Mouse (Mus musculus) kidney, embryonic 14.5 days (tissue): ENCODE results near the gene Sec24a. TPM values are rescaled to one million over a fixed set of nuclear protein-coding genes. Genes with fewer than 3 reads are reported as not detected.
"Not testable (repeated sequence)": the region's sequence is repeated elsewhere in the genome, so short reads cannot be mapped to it uniquely, and the experiment has no call there.

Experiments used
- ATAC-seq: fragments of 200-750 bp; cut with Nextera tagmentation; 2 replicates; pipeline ENCODE4 v1.8.0; 2017; ENCODE audit warnings: moderate number of reproducible peaks, mild to moderate bottlenecking, moderate TSS enrichment, moderate library complexity; ENCODE audit not compliant: low FRiP score, low TSS enrichment
- H3K27ac ChIP-seq: fragments of 300-500 bp; sonication (generic); 2 replicates; pipeline ENCODE4 v1.5.1; 2014; ENCODE audit warnings: low read depth, mild to moderate bottlenecking, low read length, moderate library complexity, mixed read lengths
- H3K27me3 ChIP-seq: fragments of 300-500 bp; sonication (generic); 2 replicates; pipeline ENCODE4 v1.6.1; 2014; ENCODE audit warnings: mild to moderate bottlenecking, low read length; ENCODE audit not compliant: control insufficient read depth, insufficient read depth
- H3K36me3 ChIP-seq: fragments of 300-500 bp; sonication (generic); 2 replicates; pipeline ENCODE4 v1.6.1; 2014; ENCODE audit warnings: low read length, mixed read lengths; ENCODE audit not compliant: control insufficient read depth, insufficient read depth
- H3K4me1 ChIP-seq: fragments of 300-500 bp; sonication (generic); 2 replicates; pipeline ENCODE4 v1.6.1; 2014; ENCODE audit warnings: low read length, mixed read lengths; ENCODE audit not compliant: control insufficient read depth, insufficient read depth
- H3K4me2 ChIP-seq: fragments of 300-500 bp; sonication (generic); replicated peaks from 2 replicates; pipeline ENCODE4 v1.6.1; 2014; ENCODE audit warnings: low read depth, mild to moderate bottlenecking, low read length
- H3K4me3 ChIP-seq: fragments of 300-500 bp; sonication (generic); 2 replicates; pipeline ENCODE4 v1.5.1; 2014; ENCODE audit warnings: mild to moderate bottlenecking, low read length
- H3K9ac ChIP-seq: fragments of 300-500 bp; sonication (generic); 2 replicates; pipeline ENCODE4 v1.6.1; 2014; ENCODE audit warnings: low read depth, mild to moderate bottlenecking, low read length, moderate library complexity
- H3K9me3 ChIP-seq: fragments of 300-500 bp; sonication (generic); 2 replicates; pipeline ENCODE4 v1.6.1; 2016; ENCODE audit warnings: low read length; ENCODE audit not compliant: control insufficient read depth
- WGBS: fragments of 180-500 bp; shearing (Covaris S2); extraction: QIAGEN DNeasy Blood & Tissue Kit; methylation state at CpG from one replicate; pipeline ENCODE4 v1.1.7; 2014; 5-methylcytosine and 5-hydroxymethylcytosine counted together
- polyA plus RNA-seq: library from polyadenylated mRNA; unstranded; fragments of >200 nt; fragmentation: Nextera tagmentation; extraction: Ambion mirVana; gene quantifications from 2 replicates; pipeline ENCODE4 v1.2.1, GENCODE M21; 2014

Gene Sec24a
- polyA plus RNA-seq, 1 experiment from 2014 or later: 18.3 TPM

DNA sequence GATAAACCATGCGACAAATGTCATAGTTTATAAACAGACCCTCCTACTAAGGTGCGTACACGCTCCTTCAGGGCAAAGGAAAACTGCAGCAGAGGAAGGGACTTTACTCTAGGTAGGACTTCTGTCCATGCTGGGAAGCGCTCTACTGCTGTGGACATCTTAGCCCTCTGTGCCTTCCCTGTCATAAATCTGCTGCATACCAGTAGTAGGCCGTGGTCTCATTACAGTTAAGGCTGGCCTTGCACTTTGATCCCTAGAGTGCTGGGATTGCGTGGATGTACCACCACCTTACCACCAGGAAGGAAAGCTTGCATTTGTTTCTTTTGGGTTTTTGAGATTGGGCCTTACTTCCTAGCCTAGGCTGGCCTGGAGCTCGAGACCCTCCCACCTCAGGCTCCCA is 27.2 kb upstream of the Sec24a start:
- Histone ChIP-seq H3K4me3 (no peak overlapping the region), H3K27ac (no peak overlapping the region), H3K4me2 (no peak overlapping the region), H3K36me3 (peaks cover 47% of the 10 kb centered on the region), H3K4me1 (no peaks in the 10 kb centered on the region), H3K27me3 (no peaks in the 10 kb centered on the region), H3K9ac (no peak overlapping the region), H3K9me3 (0 out of 2 replicates have a peak, but pooled peaks cover under 1% of the 10 kb centered on the region)
- WGBS: 89% methylated on average over 7 of the region's 7 CpGs
- no peak for ATAC-seq

DNA sequence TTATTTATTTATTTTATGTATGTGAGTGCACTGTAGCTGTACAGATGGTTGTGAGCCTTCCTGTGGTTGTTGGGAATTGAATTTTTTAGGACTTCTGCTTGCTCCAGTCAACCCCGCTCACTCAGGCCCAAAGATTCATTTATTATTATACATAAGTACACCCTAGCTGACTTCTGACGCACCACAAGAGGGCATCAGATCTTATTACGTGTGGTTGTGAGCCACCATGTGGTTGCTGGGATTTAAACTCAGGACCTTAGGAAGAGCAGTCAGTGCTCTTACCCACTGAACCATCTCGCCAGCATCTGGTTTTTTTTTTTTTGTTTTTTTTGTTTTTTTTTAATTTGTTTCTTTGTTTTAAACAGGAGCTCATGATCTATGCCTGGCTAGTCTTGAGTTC is 26.3 kb upstream of the Sec24a start:
- H3K9me3 ChIP-seq, H3K9ac ChIP-seq, H3K4me1 ChIP-seq, H3K4me3 ChIP-seq, H3K27ac ChIP-seq, H3K4me2 ChIP-seq, ATAC-seq, H3K27me3 ChIP-seq: not testable (repeated sequence)
- peaks cover 50% of the 10 kb centered on the region for H3K36me3 ChIP-seq
- WGBS: 95% methylated on average over 4 of the region's 4 CpGs

DNA sequence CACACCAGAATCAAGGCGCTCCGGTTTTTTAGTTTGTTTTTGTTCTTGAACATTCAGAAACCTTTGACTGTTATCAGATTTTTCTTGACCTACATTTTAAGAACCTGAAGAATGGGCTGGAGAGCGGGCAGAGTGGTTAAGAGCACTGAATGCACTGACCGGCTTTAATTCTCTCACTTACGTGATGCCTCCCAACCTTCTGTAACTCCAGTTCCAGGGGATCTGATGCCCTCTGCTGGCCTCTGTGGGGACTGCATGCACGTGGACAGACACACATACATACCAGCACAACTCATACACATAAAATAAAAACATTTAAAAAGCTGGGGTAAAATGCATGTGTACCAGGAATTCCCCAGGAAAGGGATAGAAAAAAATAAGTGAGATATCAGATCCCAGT is 22.5 kb upstream of the Sec24a start:
- Histone ChIP-seq H3K9ac (no peak overlapping the region), H3K4me1 (no peaks in the 10 kb centered on the region), H3K4me2 (no peak overlapping the region), H3K36me3 (peaks cover 64% of the 10 kb centered on the region), H3K27ac (no peak overlapping the region), H3K9me3 (0 out of 2 replicates have a peak, but pooled peaks cover 3% of the 10 kb centered on the region), H3K4me3 (no peak overlapping the region), H3K27me3 (no peaks in the 10 kb centered on the region)
- no peak for ATAC-seq
- 92% methylated on average over 6 of the region's 6 CpGs for WGBS

DNA sequence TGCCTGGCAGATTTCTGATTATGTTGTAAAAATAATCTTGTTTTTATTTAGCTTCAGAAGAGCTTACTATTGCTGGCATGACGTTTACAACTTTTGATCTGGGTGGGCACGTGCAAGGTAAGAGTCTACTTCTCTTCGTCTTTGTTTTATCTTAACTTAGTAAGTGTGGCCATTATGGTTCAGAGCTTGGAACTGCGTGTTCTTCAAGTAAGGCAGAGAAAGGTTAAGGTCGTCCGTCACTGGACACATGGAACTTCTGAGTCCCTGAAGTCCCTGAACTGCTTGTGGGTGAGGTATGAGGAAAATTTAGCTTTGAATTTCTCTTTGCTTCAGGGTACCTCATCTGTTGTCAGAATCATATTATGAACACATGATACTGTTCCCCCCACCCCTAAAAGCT is 19.3 kb upstream of the Sec24a start:
- no peak overlapping the region for H3K27ac ChIP-seq
- H3K27me3 ChIP-seq: no peaks in the 10 kb centered on the region
- no peak overlapping the region for H3K9ac ChIP-seq
- no peak overlapping the region for H3K4me3 ChIP-seq
- no peaks in the 10 kb centered on the region for H3K4me1 ChIP-seq
- peaks cover 61% of the 10 kb centered on the region for H3K36me3 ChIP-seq
- WGBS: 88% methylated on average over 6 of the region's 6 CpGs
- 0 out of 2 replicates have a peak, but pooled peaks cover 3% of the 10 kb centered on the region for H3K9me3 ChIP-seq
- ATAC-seq: no peak
- H3K4me2 ChIP-seq: no peak overlapping the region

DNA sequence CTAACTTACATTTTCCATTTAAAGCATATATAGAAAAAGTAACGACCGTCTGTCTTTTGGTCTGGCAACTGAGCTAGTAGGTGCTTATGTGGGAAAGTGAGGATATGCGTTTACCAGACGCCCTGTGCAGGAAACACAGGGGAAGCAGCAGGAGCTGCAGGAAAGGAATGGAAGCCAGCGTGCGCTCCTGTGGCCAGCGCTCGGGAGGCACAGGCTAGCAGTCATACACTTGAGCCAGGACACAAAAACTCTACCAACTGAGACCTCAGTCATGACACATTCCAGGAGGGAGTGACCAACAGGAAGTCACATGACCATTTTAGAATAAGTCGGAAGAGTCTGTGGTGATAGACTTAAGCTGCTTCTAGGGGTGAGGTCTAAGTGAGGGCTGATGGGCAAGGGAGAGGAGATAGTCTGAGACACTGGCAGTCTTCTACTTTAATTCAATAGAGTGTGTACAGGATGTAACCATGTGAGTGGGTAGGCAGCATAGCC is 17.4 kb upstream of the Sec24a start:
- 90% methylated on average over 9 of the region's 9 CpGs for WGBS
- Histone ChIP-seq H3K27me3 (no peaks in the 10 kb centered on the region), H3K36me3 (peaks cover 46% of the 10 kb centered on the region), H3K4me2 (no peak overlapping the region), H3K4me3 (no peak overlapping the region), H3K9ac (no peak overlapping the region), H3K4me1 (no peaks in the 10 kb centered on the region), H3K27ac (no peak overlapping the region), H3K9me3 (0 out of 2 replicates have a peak, but pooled peaks cover 3% of the 10 kb centered on the region)
- ATAC-seq: no peak

DNA sequence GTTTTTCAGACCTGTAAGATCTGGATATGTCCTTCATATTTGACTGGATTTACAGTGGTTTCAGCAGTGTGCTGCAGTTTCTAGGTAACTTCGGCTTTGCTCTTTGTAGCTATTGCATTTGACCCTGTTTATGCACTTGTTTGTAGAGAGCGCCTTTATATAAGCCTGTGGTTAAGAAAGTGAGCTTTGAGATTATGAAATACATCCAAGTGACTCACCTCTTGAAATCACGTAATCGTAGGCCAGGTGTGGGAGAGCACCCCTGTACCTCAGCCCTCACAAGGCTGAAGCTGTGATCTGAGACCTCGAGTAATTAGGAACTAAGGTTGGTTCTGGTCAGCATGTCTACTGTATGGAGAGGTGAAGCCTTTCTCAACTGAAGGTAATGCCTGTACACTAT is 14.0 kb upstream of the Sec24a start:
- 92% methylated on average over 5 of the region's 5 CpGs for WGBS
- no peak for ATAC-seq
- H3K27ac ChIP-seq: no peak overlapping the region
- H3K9ac ChIP-seq: no peak overlapping the region
- H3K4me3 ChIP-seq: no peak overlapping the region
- no peak overlapping the region for H3K4me2 ChIP-seq
- H3K4me1 ChIP-seq: no peaks in the 10 kb centered on the region
- no peaks in the 10 kb centered on the region for H3K27me3 ChIP-seq
- peaks cover 28% of the 10 kb centered on the region for H3K36me3 ChIP-seq
- no peaks in the 10 kb centered on the region for H3K9me3 ChIP-seq

DNA sequence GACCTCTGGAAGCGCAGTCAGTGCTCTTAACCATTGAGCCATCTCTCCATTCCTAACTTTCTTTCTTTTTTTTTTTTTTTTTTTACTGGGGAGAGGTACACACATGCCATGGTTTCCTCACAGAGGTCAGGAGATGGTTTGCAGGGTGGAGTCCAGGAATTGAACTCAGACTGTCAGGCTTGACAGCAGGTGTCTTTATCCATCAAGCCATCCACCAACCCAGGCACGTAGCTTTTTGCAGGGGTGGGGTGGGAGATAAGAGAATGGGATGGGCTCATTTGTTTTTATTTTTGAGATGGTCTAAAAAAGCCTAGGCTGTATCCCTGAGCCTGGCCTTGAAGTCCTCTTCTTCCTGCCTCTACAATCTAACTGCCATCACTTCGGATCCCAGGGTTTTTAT is 12.1 kb upstream of the Sec24a start:
- no peak overlapping the region for H3K4me3 ChIP-seq
- H3K9me3 ChIP-seq: no peaks in the 10 kb centered on the region
- H3K27me3 ChIP-seq: no peaks in the 10 kb centered on the region
- H3K36me3 ChIP-seq: peaks cover 9% of the 10 kb centered on the region
- no peak overlapping the region for H3K27ac ChIP-seq
- no peaks in the 10 kb centered on the region for H3K4me1 ChIP-seq
- ATAC-seq: no peak
- H3K9ac ChIP-seq: no peak overlapping the region
- WGBS: 85% methylated on average over 3 of the region's 3 CpGs
- H3K4me2 ChIP-seq: no peak overlapping the region

DNA sequence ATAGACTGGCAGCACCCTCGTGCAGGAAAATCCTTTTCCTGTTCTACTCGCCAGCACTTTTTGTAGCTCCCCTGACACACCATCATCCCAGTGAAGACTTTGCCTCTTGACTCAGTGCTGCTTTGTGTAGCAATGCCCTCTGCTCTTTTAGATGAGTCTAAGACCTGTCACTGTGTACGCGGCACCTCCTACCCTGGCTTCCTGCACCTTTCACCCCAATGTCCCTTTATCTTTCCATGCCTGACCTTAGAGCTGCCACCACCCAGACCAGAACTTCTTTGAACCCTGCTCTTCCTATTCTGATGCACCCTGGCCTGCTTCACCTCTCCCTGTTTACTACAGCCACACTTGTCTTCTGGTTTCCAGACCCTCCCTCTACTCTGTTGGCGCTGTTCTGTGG is 4.9 kb upstream of the Sec24a start:
- H3K27me3 ChIP-seq: no peaks in the 10 kb centered on the region
- no peak overlapping the region for H3K27ac ChIP-seq
- no peaks in the 10 kb centered on the region for H3K36me3 ChIP-seq
- no peak for ATAC-seq
- H3K4me2 ChIP-seq: no peak overlapping the region
- H3K9ac ChIP-seq: no peak overlapping the region
- H3K9me3 ChIP-seq: no peaks in the 10 kb centered on the region
- peaks cover 15% of the 10 kb centered on the region for H3K4me1 ChIP-seq
- 66% methylated on average over 5 of the region's 5 CpGs for WGBS
- no peak overlapping the region for H3K4me3 ChIP-seq

DNA sequence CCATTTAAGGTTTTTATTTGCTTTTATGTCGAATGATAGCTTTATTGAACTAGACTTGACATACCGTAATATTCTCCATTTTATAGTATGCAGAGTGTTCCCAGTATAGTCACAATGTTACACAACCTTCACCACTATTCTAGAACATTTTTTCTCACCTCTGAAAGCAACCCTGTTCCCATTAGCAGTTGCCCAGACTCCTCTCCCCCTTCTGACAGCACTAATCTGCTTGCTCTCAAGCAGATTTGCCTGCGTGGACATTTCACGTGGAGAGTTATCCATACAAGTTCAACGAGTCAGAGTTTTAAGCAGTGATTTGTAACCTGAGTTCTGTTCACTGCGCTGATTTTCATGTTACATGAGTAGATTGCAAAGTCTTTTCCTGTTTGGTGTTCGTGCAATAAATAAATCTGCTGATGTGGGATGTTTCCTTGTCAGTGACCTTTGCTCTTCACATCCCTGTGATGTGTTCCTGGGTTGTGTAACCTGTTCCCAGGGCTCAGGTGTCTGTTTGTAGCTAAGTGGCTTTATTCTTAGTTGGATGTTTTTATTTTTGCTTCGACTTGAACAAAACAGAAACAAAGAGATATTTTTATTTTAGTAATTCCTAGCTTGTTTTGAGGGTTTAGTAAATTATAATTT is 4.3 kb upstream of the Sec24a start:
- no peak for ATAC-seq
- Histone ChIP-seq H3K9me3 (no peaks in the 10 kb centered on the region), H3K27me3 (no peaks in the 10 kb centered on the region), H3K4me2 (no peak overlapping the region), H3K27ac (no peak overlapping the region), H3K9ac (no peak overlapping the region), H3K4me3 (no peak overlapping the region), H3K4me1 (peaks cover 15% of the 10 kb centered on the region), H3K36me3 (no peaks in the 10 kb centered on the region)
- WGBS: 47% methylated on average over 8 of the region's 8 CpGs
